In the genomic region with DNA sequence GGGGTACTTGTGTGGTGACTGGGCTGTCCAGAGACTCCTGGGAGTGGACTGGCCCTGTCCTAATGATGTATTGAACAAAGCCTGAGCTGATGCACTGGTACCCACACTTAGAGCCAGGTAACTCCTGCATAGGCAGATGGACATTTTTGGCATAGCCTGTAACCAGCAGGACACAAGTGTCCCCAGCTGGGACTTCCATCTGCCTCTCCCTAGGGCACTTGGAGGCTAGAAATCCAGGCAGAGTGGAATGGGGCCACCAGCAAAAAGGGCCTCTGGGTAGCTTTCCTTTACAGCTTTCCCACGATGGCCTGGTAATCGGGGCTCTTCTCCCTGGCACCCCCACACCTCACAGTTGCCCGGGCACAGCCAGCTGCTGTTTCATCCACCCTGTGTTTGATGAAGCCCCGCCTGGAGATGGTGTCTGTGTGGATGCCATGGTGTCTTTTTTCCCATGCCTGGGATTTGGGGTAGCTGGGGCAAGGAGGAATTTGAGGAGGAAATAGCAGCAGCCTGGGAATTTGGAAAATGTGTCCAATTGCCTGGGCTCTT, we compare ENCODE assay signal across 11 mouse cellular contexts. TPM values are rescaled to one million over a fixed set of nuclear protein-coding genes. Genes with fewer than 3 reads are reported as not detected.
DNase-seq lines count a peak whose midpoint lies in the region; ATAC-seq and TF ChIP-seq lines count a peak whose summit lies in the region.
"Had no signal": no experiment of that assay in that cellular context is flagged by ENCODE, and none has a peak within 500 bp of the region (broad histone marks: within the 10 kb centered on the region; RNA-seq: fewer than 3 reads in every experiment).

No protein-coding gene starts in this region.

- H3K9me3 ChIP-seq in intestine, embryonic 14.5 days (ENCODE audit: control insufficient read depth, low read length) = no peaks in the 10 kb centered on the region
- no peaks in the 10 kb centered on the region for H3K9me3 ChIP-seq in intestine, postnatal 0 days (ENCODE audit: control insufficient read depth)
- H3K9me3 ChIP-seq in limb, embryonic 13.5 days = no peaks in the 10 kb centered on the region
- H3K9me3 ChIP-seq: hindbrain, embryonic 15.5 days; midbrain, embryonic 15.5 days had no signal

- H3K27ac ChIP-seq in intestine, embryonic 14.5 days (ENCODE audit: low read depth) = peak overlapping the region; percentile 67
- H3K27ac ChIP-seq in intestine, postnatal 0 days (ENCODE audit: low read depth, low read length) = no peak overlapping the region
- peak overlapping the region; percentile 85 for H3K27ac ChIP-seq in limb, embryonic 13.5 days
- H3K27ac ChIP-seq: hindbrain, embryonic 15.5 days; midbrain, embryonic 15.5 days had no signal

- peaks cover 68% of the 10 kb centered on the region for H3K4me1 ChIP-seq in intestine, embryonic 14.5 days (replicated peaks; ENCODE audit: control insufficient read depth, insufficient read depth, low read length)
- H3K4me1 ChIP-seq in intestine, postnatal 0 days (replicated peaks; ENCODE audit: control insufficient read depth, insufficient read depth, low read length) = peaks cover 18% of the 10 kb centered on the region
- H3K4me1 ChIP-seq in limb, embryonic 13.5 days = peaks cover 85% of the 10 kb centered on the region

- 48% methylated on average over 4 of the region's 4 CpGs for WGBS in intestine, embryonic 14.5 days
- 51% methylated on average over 4 of the region's 4 CpGs for WGBS in intestine, postnatal 0 days
- WGBS in limb, embryonic 13.5 days = 36% methylated on average over 4 of the region's 4 CpGs

- no peak for TF ChIP-seq CTCF in intestine, postnatal 0 days (IDR thresholded peaks at IDR 0.05; ENCODE audit: low read depth)

- no peak overlapping the region for H3K4me3 ChIP-seq in intestine, embryonic 14.5 days (ENCODE audit: low read depth, low read length)
- H3K4me3 ChIP-seq in intestine, postnatal 0 days (ENCODE audit: low read depth, low read length) = no peak overlapping the region
- no peak overlapping the region for H3K4me3 ChIP-seq in limb, embryonic 13.5 days
- H3K4me3 ChIP-seq: hindbrain, embryonic 15.5 days; midbrain, embryonic 15.5 days had no signal

- no peak overlapping the region for H3K4me2 ChIP-seq in intestine, embryonic 14.5 days (ENCODE audit: low read length)
- no peak overlapping the region for H3K4me2 ChIP-seq in intestine, postnatal 0 days (replicated peaks; ENCODE audit: low read depth)
- H3K4me2 ChIP-seq in limb, embryonic 13.5 days (replicated peaks) = peak overlapping the region; percentile 4; the same call in 1 of the 2 replicates
- H3K4me2 ChIP-seq: hindbrain, embryonic 15.5 days; midbrain, embryonic 15.5 days had no signal

- no peak for DNase-seq in intestine, embryonic 14.5 days (ENCODE audit: low spot score)
- DNase-seq in brain, adult 2 months (ENCODE audit: low read depth, low spot score) = peak; percentile 97
- DNase-seq in cerebellum, adult 8-10 months = peak; percentile 92
- DNase-seq in frontal cortex, postnatal 14 days (ENCODE audit: low spot score in 2 of 2) = no peak
- DNase-seq in urinary bladder, adult 2 months (ENCODE audit: low spot score) = no peak
- DNase-seq: right cerebral cortex, adult 18-20 months; thymus, adult 18-20 months had no signal

- no peak for ATAC-seq in intestine, embryonic 14.5 days (replicated peaks; ENCODE audit: low FRiP score, low TSS enrichment, low read depth)
- no peak for ATAC-seq in intestine, postnatal 0 days
- peak; percentile 16; the same call in 1 of the 2 replicates for ATAC-seq in limb, embryonic 13.5 days (ENCODE audit: low FRiP score, low read depth)
- ATAC-seq: midbrain, embryonic 15.5 days had no signal

- no peaks in the 10 kb centered on the region for H3K36me3 ChIP-seq in intestine, embryonic 14.5 days (ENCODE audit: control insufficient read depth, insufficient read depth, low read length)
- no peaks in the 10 kb centered on the region for H3K36me3 ChIP-seq in intestine, postnatal 0 days (ENCODE audit: control insufficient read depth, insufficient read depth)
- H3K36me3 ChIP-seq in limb, embryonic 13.5 days = no peaks in the 10 kb centered on the region
- H3K36me3 ChIP-seq: hindbrain, embryonic 15.5 days; midbrain, embryonic 15.5 days had no signal

- no peak overlapping the region for H3K9ac ChIP-seq in intestine, embryonic 14.5 days (ENCODE audit: low read length)
- no peak overlapping the region for H3K9ac ChIP-seq in intestine, postnatal 0 days (ENCODE audit: low read depth, low read length)
- no peak overlapping the region for H3K9ac ChIP-seq in limb, embryonic 13.5 days
- H3K9ac ChIP-seq: hindbrain, embryonic 15.5 days; midbrain, embryonic 15.5 days had no signal

- H3K27me3 ChIP-seq in intestine, embryonic 14.5 days (replicated peaks; ENCODE audit: control insufficient read depth, insufficient read depth, low read length) = no peaks in the 10 kb centered on the region
- no peaks in the 10 kb centered on the region for H3K27me3 ChIP-seq in intestine, postnatal 0 days (replicated peaks; ENCODE audit: control insufficient read depth, insufficient read depth, low read length)
- H3K27me3 ChIP-seq in limb, embryonic 13.5 days = no peaks in the 10 kb centered on the region
- H3K27me3 ChIP-seq: hindbrain, embryonic 15.5 days; midbrain, embryonic 15.5 days had no signal

RNA-seq across cellular contexts. Expression of gene Mrpl23, which starts 29.4 kb away (rescaled TPM):
- polyA plus RNA-seq in intestine, embryonic 14.5 days (2014; fragmentation: Nextera tagmentation; extraction: Ambion mirVana) = 36.1 and 45.8 TPM in 2 replicates
- 26.7 and 33.0 TPM in 2 replicates for polyA plus RNA-seq in intestine, postnatal 0 days (2015; fragmentation: Nextera tagmentation; extraction: Ambion mirVana)
- polyA plus RNA-seq in limb, embryonic 13.5 days (2015; fragmentation: Nextera tagmentation; extraction: Ambion mirVana) = 27.3 and 35.1 TPM in 2 replicates
- 76.2 and 102 TPM in 2 replicates for polyA plus RNA-seq in urinary bladder, adult 2 months (2012; rRNA removed)

Comparison
In these comparisons a context has a peak if more than half of its experiments do, and no peak if none do; other contexts are left out.
1. DNase-seq: peak in brain, adult 2 months (single experiment) and cerebellum, adult 8-10 months (single experiment); none in intestine, embryonic 14.5 days (single experiment), frontal cortex, postnatal 14 days (0 of 2) and urinary bladder, adult 2 months (single experiment).